Mouse (Mus musculus) megakaryocyte, embryonic 14.5 days (primary cell): ENCODE measurements around the gene Abca13.

ENCODE experiments used
- FLI1 ChIP-seq: IDR thresholded peaks from 2 replicates; pipeline ENCODE4 v1.6.1; 2012; ENCODE audit warnings: low read length, inconsistent platforms, mixed read lengths
- GATA1 ChIP-seq: IDR thresholded peaks from 3 replicates; pipeline ENCODE4 v1.6.1; 2012; ENCODE audit warnings: mixed read lengths, low read length, inconsistent platforms, borderline replicate concordance

- TF ChIP-seq FLI1 (no peak), GATA1 (no peak)
These were observed 31.8 kb upstream of the Abca13 start for GRCm38 (mm10) chr11:9159953-9160352.
